Mouse (Mus musculus): ENCODE data around the gene Olfr1436.
"Not testable (repeated sequence)": the region's sequence is repeated elsewhere in the genome, so short reads cannot be mapped to it uniquely, and the experiment has no call there.

Olfr1436 gene

DNA sequence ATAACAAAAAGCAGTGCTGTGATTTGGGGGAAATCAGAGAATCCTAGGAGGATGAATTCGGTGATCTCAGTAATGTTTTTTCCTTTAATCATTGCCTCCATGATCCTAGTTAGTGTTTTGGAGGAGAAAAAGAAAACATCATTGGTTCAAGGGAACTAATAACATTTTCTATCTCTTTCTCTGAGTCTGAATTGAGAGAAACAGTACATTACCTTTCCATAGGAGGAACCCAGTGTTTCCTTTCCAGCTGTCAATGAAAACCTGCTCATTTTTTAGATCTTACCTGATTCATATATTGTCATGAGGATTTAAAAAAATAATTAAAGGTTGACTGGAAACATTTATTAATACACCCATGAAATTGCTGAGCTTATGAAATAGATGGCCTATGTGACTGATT lies at the start of gene Olfr1436:
Gene Olfr1436, minus strand, starts transcription at position 101 of the 400 bp plus-strand sequence.
- POLR2A ChIA-PET, CTCF ChIA-PET: not testable (repeated sequence)

DNA sequence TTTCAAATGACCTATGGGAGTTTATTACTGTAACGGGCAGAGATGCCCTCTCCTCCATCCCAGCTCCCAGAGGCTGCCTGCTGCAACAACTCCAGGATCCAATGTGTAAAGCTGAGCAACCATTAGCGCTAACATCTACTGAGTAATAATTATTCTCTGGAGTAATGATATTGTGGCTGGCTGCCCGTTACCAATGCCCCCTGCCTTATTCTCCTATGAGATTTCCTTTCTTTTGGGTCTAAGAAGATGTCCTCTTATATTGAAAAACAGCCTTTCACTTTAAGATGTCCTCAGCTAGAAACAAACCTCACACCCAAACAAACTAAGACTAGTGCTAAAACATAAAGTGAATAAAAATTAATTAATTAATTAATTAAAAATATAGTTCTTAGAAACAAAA lies 36.9 kb upstream of the Olfr1436 start, which contains the start of gene Olfr1438-ps1:
Gene Olfr1438-ps1, minus strand, starts transcription at position 101 of the 400 bp plus-strand sequence.
- ChIA-PET POLR2A (no interaction called here), CTCF (no interaction called here)

DNA sequence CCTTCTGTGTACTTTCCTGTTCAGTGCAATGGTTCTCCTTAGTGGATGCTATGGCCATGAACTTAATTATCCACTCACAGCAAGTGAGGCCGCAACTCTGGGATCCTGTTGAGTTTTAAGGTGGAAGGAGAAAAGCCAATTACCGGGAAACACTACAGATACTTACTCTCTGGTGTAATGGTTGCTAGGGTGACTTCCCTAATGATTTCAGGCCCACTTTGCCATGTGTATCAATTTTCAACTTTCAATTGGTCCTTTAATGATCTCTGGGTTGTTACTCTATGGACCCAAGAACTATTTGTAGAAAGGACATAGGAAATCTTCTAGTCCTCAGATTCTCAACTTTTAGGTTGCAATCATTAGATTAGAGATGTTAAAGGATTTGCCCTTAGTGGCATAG lies 26.1 kb upstream of the Olfr1436 start, which contains the start of gene Olfr1437:
Gene Olfr1437, minus strand, starts transcription at position 101 of the 400 bp plus-strand sequence.
- ChIA-PET POLR2A (no interaction called here), CTCF (no interaction called here)

DNA sequence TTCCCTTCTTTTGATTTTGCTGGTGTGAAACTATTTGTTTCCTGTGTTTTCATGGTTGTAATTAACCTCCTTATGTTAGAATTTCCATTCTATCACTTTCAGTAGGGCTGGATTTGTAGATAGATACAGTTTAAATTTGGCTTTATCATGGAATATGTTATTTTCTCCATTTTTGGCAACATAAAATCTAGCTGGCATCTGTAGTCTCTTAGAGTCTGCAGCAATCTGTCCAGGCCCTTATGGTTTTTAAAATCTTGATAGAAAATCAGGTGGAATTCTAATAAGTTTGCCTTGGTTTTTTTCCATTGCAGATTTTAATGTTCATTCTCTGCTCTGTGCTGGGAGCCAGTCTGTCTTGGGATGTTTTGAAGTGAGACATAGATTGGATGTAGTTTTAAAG lies 6.0 kb downstream of the Olfr1436 start:
- POLR2A ChIA-PET, result no interaction called here
- CTCF ChIA-PET, result no interaction called here

DNA sequence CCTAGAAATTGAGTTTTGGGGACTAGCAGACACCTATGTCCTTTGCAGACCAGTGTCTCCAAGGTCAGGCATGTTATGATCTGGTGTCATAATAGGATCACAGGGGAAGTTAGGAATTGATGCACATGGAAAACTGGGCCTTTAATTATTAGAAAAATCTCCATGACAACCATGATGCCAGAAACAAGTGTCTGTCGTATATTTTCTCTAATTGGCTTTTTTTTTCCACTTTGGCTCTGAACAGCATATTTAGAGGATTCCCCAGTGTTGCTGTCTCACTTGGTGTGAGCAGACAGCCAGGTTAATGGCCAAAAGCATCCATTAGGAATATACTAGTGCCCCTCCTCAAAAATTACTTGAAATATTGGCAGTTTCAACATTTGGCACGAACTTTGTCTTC lies 19.4 kb downstream of the Olfr1436 start, which contains the start of gene Olfr1434:
Gene Olfr1434, plus strand, starts transcription at position 301 of the 400 bp plus-strand sequence.
- CTCF ChIA-PET, result no interaction called here
- POLR2A ChIA-PET, result no interaction called here

DNA sequence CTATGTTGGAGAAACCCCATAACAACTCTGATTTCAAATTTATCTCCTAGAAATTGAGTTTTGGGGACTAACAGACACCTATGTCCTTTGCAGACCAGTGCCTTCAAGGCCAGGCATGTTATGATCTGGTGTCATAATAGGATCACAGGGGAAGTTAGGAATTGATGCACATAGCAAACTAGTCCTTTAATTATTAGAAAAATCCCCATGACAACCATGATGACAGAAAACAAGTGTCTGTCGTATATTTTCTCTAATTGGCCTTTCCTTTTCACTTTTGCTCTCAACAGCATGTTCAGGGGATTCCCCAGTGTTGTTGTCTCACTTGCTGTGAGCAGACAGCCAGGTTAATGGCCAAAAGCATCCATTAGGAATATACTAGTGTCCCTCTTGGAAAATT lies 38.2 kb downstream of the Olfr1436 start, which contains the start of gene Olfr235:
Gene Olfr235, plus strand, starts transcription at position 301 of the 400 bp plus-strand sequence.
- CTCF ChIA-PET, result no interaction called here
- POLR2A ChIA-PET, result no interaction called here
